Mouse (Mus musculus) CH12.LX (cell line): ENCODE data around the gene Tnp1. TPM values are rescaled to one million over a fixed set of nuclear protein-coding genes. Genes with fewer than 3 reads are reported as not detected.

ENCODE experiments used
- DNase-seq: peaks from one replicate; pipeline ENCODE4 v3.0.0-alpha.2; 2013; ENCODE audit errors: extremely low read depth
- H3K27ac ChIP-seq: 2 replicates; pipeline ENCODE4 v1.5.1; 2012; ENCODE audit warnings: low read depth, mild to moderate bottlenecking, control low read depth, moderate library complexity; ENCODE audit not compliant: insufficient read depth
- H3K27me3 ChIP-seq: replicated peaks from 2 replicates; pipeline ENCODE3; 2012; ENCODE audit warnings: inconsistent platforms
- H3K36me3 ChIP-seq, 2 experiments: replicated peaks in 1 of 2; 2 replicates each; pipeline versions ENCODE3 to v1.6.1; 2012; ENCODE audit warnings: inconsistent platforms in 1 of 2, low read length in 1 of 2, mild to moderate bottlenecking in 1 of 2, mixed read lengths in 1 of 2, moderate library complexity in 1 of 2; ENCODE audit not compliant: control insufficient read depth in 1 of 2, insufficient read depth in 1 of 2
- H3K4me1 ChIP-seq, 2 experiments: 2 replicates each; pipeline ENCODE4 v1.6.1; 2012; ENCODE audit warnings: inconsistent platforms in 1 of 2, moderate library complexity in 1 of 2; ENCODE audit not compliant: insufficient read depth in 2 of 2, control insufficient read depth in 1 of 2
- H3K4me2 ChIP-seq: 2 replicates; pipeline ENCODE4 v1.6.1; 2012; ENCODE audit warnings: low read depth, mild to moderate bottlenecking, control low read depth; ENCODE audit not compliant: poor library complexity, insufficient read depth, severe bottlenecking
- H3K4me3 ChIP-seq, 3 experiments: fragments of 150-350 bp in 1 of 3; sonication (generic) in 1 of 3; replicated peaks in 1 of 3; 2 replicates each; pipeline versions ENCODE3 to v1.5.1; 2011 to 2012; ENCODE audit warnings: low read depth in 2 of 3, low read length in 2 of 3, mild to moderate bottlenecking in 2 of 3, moderate library complexity in 2 of 3, control low read depth in 1 of 3, improper control_type of control experiment in 1 of 3, inconsistent platforms in 1 of 3, mixed read lengths in 1 of 3; ENCODE audit not compliant: poor library complexity in 1 of 3
- H3K79me2 ChIP-seq: replicated peaks from 2 replicates; pipeline ENCODE4 v1.6.1; 2012; ENCODE audit warnings: mild to moderate bottlenecking, moderate library complexity; ENCODE audit not compliant: control insufficient read depth, poor library complexity, insufficient read depth, severe bottlenecking; ENCODE audit errors: extremely low read depth
- H3K9ac ChIP-seq: 2 replicates; pipeline ENCODE4 v1.6.1; 2012; ENCODE audit warnings: low read depth, mild to moderate bottlenecking, control low read depth, moderate library complexity; ENCODE audit not compliant: insufficient read depth
- H3K9me3 ChIP-seq: replicated peaks from 2 replicates; pipeline ENCODE3; 2012; ENCODE audit warnings: low read length, inconsistent platforms, mixed read lengths
- BHLHE40 ChIP-seq: IDR thresholded peaks from 2 replicates; pipeline ENCODE4 v1.6.1; 2011; ENCODE audit warnings: mild to moderate bottlenecking, low read depth, low read length, improper control_type of control experiment
- CHD1 ChIP-seq: IDR thresholded peaks from 2 replicates; pipeline ENCODE4 v1.6.1; 2012; ENCODE audit warnings: low read depth, low read length, improper control_type of control experiment, inconsistent platforms
- CHD2 ChIP-seq: IDR thresholded peaks from 2 replicates; pipeline ENCODE4 v1.6.1; 2011; ENCODE audit warnings: low read length, improper control_type of control experiment
- ELF1 ChIP-seq: IDR thresholded peaks from 2 replicates; pipeline ENCODE4 v1.6.1; 2014; ENCODE audit warnings: low read depth, mild to moderate bottlenecking, inconsistent platforms, low read length, improper control_type of control experiment
- EP300 ChIP-seq: IDR thresholded peaks from 2 replicates; pipeline ENCODE4 v1.6.1; 2011; ENCODE audit warnings: low read length, improper control_type of control experiment
- HCFC1 ChIP-seq: IDR thresholded peaks from 2 replicates; pipeline ENCODE4 v1.6.1; 2012; ENCODE audit warnings: low read depth, mild to moderate bottlenecking, inconsistent platforms, low read length, improper control_type of control experiment
- JUND ChIP-seq: conservative IDR thresholded peaks from 2 replicates; pipeline ENCODE4 v1.6.1; 2011; ENCODE audit warnings: low read depth, low read length, improper control_type of control experiment
- MAZ ChIP-seq: IDR thresholded peaks from 2 replicates; pipeline ENCODE4 v1.6.1; 2012; ENCODE audit warnings: low read depth, mild to moderate bottlenecking, inconsistent platforms, low read length, improper control_type of control experiment, moderate library complexity
- MEF2A ChIP-seq: IDR thresholded peaks from 2 replicates; pipeline ENCODE4 v1.6.1; 2014; ENCODE audit warnings: low read depth, mild to moderate bottlenecking, inconsistent platforms, low read length, improper control_type of control experiment, borderline replicate concordance
- MXI1 ChIP-seq: IDR thresholded peaks from 2 replicates; pipeline ENCODE4 v1.6.1; 2011; ENCODE audit warnings: mild to moderate bottlenecking, low read depth, low read length, improper control_type of control experiment
- MYC ChIP-seq: IDR thresholded peaks from 2 replicates; pipeline ENCODE4 v1.6.1; 2011; ENCODE audit warnings: low read depth, mild to moderate bottlenecking, improper control_type of control experiment, low read length
- NELFE ChIP-seq: IDR thresholded peaks from 2 replicates; pipeline ENCODE4 v1.6.1; 2011; ENCODE audit warnings: low read depth, low read length, improper control_type of control experiment
- NRF1 ChIP-seq: IDR thresholded peaks from 2 replicates; pipeline ENCODE4 v1.6.1; 2014; ENCODE audit warnings: low read depth, mild to moderate bottlenecking, inconsistent platforms, low read length, improper control_type of control experiment, moderate library complexity
- PAX5 ChIP-seq: IDR thresholded peaks from 2 replicates; pipeline ENCODE4 v1.6.1; 2012; ENCODE audit warnings: low read length, inconsistent platforms, mixed read lengths
- POLR2A ChIP-seq: IDR thresholded peaks from 2 replicates; pipeline ENCODE4 v1.6.1; 2011; ENCODE audit warnings: low read depth, mild to moderate bottlenecking, improper control_type of control experiment, low read length
- POLR2AphosphoS2 ChIP-seq: IDR thresholded peaks from 2 replicates; pipeline ENCODE4 v1.6.1; 2011; ENCODE audit warnings: low read depth, low read length, improper control_type of control experiment
- RAD21 ChIP-seq: IDR thresholded peaks from 2 replicates; pipeline ENCODE4 v1.6.1; 2011; ENCODE audit warnings: low read depth, mild to moderate bottlenecking, low read length, improper control_type of control experiment, moderate library complexity
- SIN3A ChIP-seq: IDR thresholded peaks from 2 replicates; pipeline ENCODE4 v1.6.1; 2012; ENCODE audit warnings: low read length, improper control_type of control experiment, inconsistent platforms
- SMC3 ChIP-seq: IDR thresholded peaks from 2 replicates; pipeline ENCODE4 v1.6.1; 2011; ENCODE audit warnings: low read depth, low read length, improper control_type of control experiment
- TCF12 ChIP-seq: IDR thresholded peaks from 2 replicates; pipeline ENCODE4 v1.6.1; 2014; ENCODE audit warnings: low read depth, mild to moderate bottlenecking, inconsistent platforms, low read length, improper control_type of control experiment
- UBTF ChIP-seq: IDR thresholded peaks from 2 replicates; pipeline ENCODE4 v1.6.1; 2012; ENCODE audit warnings: low read depth, mild to moderate bottlenecking, inconsistent platforms, low read length, improper control_type of control experiment, moderate library complexity
- USF1 ChIP-seq: IDR thresholded peaks from 2 replicates; pipeline ENCODE4 v1.6.1; 2014; ENCODE audit warnings: low read depth, mild to moderate bottlenecking, inconsistent platforms, low read length, improper control_type of control experiment
- USF2 ChIP-seq: conservative IDR thresholded peaks from 2 replicates; pipeline ENCODE4 v1.6.1; 2011; ENCODE audit warnings: low read depth, low read length, improper control_type of control experiment
- ZC3H11A ChIP-seq: IDR thresholded peaks from 2 replicates; pipeline ENCODE4 v1.6.1; 2012; ENCODE audit warnings: low read depth, mild to moderate bottlenecking, inconsistent platforms, low read length, improper control_type of control experiment
- ZMIZ1 ChIP-seq: IDR thresholded peaks from 2 replicates; pipeline ENCODE4 v1.6.1; 2012; ENCODE audit warnings: low read depth, mild to moderate bottlenecking, inconsistent platforms, low read length, improper control_type of control experiment
- dilution Hi-C: fragments of 300-500 bp; cut with MboI; formaldehyde crosslinking; loops from 2 replicates; pipeline ENCODE4 v1.14.3; 2020; ENCODE audit warnings: low sequenced_read_pairs; ENCODE audit not compliant: extremely low pct_unique_long_range_greater_than_20kb, extremely low pct_ligation_motif_present
- in situ Hi-C: fragments of 300-500 bp; cut with MboI; formaldehyde crosslinking; loops from 3 replicates; pipeline ENCODE4 v1.14.3; 2019; ENCODE audit warnings: low sequenced_read_pairs, low pct_ligation_motif_present, low pct_unique_long_range_greater_than_20kb, mixed read lengths
- polyA plus RNA-seq: library from polyadenylated mRNA; unstranded; fragments of >175 nt; gene quantifications from 2 replicates; pipeline ENCODE4 v1.2.1, GENCODE M21; 2012; ENCODE audit warnings: low read depth; ENCODE audit not compliant: insufficient read length
- total RNA-seq, 2 experiments: library from RNA; depleted of rRNA; stranded (reverse); fragments of 300-350 nt in 1 of 2; fragments of >200 nt in 1 of 2; gene quantifications; 2 replicates each; pipeline ENCODE4 v1.2.3; 2012 to 2014

Gene Tnp1
- total and polyA plus RNA-seq, 3 experiments = not detected

- TF ChIP-seq RAD21 (no peak), MXI1 (no peak), ELF1 (no peak), NRF1 (no peak), ZMIZ1 (no peak), USF1 (no peak), EP300 (no peak), CHD2 (no peak)
- no peak overlapping the region for H3K4me3 ChIP-seq
- no peak overlapping the region for H3K9ac ChIP-seq
- in situ Hi-C loops = no loop called here
- no peaks in the 10 kb centered on the region for H3K79me2 ChIP-seq
- H3K27me3 ChIP-seq = no peaks in the 10 kb centered on the region
- DNase-seq = no peak
- H3K27ac ChIP-seq = no peak overlapping the region
- H3K36me3 ChIP-seq = no peaks in the 10 kb centered on the region
- no peaks in the 10 kb centered on the region for H3K9me3 ChIP-seq
- H3K4me1 ChIP-seq = peaks cover 0 to 4% of the 10 kb centered on the region in 2 experiments; a peak in 2 of 4 replicates
- no peak overlapping the region for H3K4me2 ChIP-seq
- dilution Hi-C loops = no loop called here
These were observed 8.9 kb downstream of the Tnp1 start for GRCm38 (mm10) chr1:73006847-73007246.

DNA sequence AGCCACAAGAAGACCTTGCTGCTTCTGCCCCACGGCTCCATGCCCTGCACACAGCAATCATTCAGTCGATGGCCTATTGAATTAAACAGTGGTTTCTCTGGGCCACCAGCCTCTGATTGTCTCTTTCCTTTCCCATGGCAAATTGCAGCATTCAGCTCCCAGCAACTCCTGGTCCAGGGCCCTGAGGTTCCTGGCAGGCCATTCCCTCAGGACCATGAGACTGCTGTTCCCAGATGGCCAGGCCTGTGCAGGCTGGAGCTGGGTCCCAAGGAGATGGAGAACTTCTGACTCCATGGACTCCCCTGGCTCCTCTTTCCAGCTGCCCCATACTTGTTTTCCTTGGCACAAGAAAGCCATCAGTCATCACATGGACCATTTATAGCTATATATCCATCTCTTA lies 10.8 kb downstream of the Tnp1 start:
- Histone ChIP-seq H3K79me2 (no peaks in the 10 kb centered on the region), H3K4me2 (no peak overlapping the region), H3K27me3 (no peaks in the 10 kb centered on the region), H3K9ac (no peak overlapping the region), H3K27ac (no peak overlapping the region), H3K9me3 (no peaks in the 10 kb centered on the region)
- dilution Hi-C loops = no loop called here
- DNase-seq = no peak
- no peak for TF ChIP-seq USF2
- TF ChIP-seq POLR2A = no peak
- no peak for TF ChIP-seq RAD21
- no peak for TF ChIP-seq MYC
- TF ChIP-seq BHLHE40 = no peak
- TF ChIP-seq ZC3H11A = no peak
- no peak for TF ChIP-seq HCFC1
- no peak for TF ChIP-seq CHD1
- no peak for TF ChIP-seq MAZ
- no peak for TF ChIP-seq MEF2A
- no peak for TF ChIP-seq UBTF
- no peak for TF ChIP-seq SMC3
- TF ChIP-seq PAX5 = no peak
- no peak for TF ChIP-seq JUND
- TF ChIP-seq CHD2 = no peak
- no peak for TF ChIP-seq POLR2AphosphoS2
- TF ChIP-seq TCF12 = no peak
- TF ChIP-seq SIN3A = no peak
- no peak for TF ChIP-seq NELFE
- no peak for TF ChIP-seq MXI1
- TF ChIP-seq, all 38 proteins: peak for 0
- peaks cover 0 to 4% of the 10 kb centered on the region in 2 experiments; a peak in 2 of 4 replicates for H3K4me1 ChIP-seq
- no peaks in the 10 kb centered on the region for H3K36me3 ChIP-seq
- in situ Hi-C loops = no loop called here
- no peak overlapping the region for H3K4me3 ChIP-seq
